Mouse (Mus musculus) cerebellum, adult 2 months (tissue): ENCODE measurements around the gene Fblim1. TPM values are rescaled to one million over a fixed set of nuclear protein-coding genes. Genes with fewer than 3 reads are reported as not detected.

Source experiments
- DNase-seq, 2 experiments: peaks; one replicate each; pipeline ENCODE4 v3.0.0; 2021
- H3K27ac ChIP-seq: fragments of 200-500 bp; 2 replicates; pipeline ENCODE4 v1.5.1; 2012; ENCODE audit warnings: low read length, control low read depth, inconsistent platforms; ENCODE audit not compliant: insufficient read depth
- H3K27me3 ChIP-seq: fragments of 200-500 bp; 2 replicates; pipeline ENCODE4 v1.6.1; 2012; ENCODE audit warnings: inconsistent platforms, mild to moderate bottlenecking, low read length, moderate library complexity; ENCODE audit not compliant: control insufficient read depth, insufficient read depth
- H3K4me1 ChIP-seq: fragments of 200-500 bp; 2 replicates; pipeline ENCODE4 v1.6.1; 2011; ENCODE audit warnings: low read length; ENCODE audit not compliant: control insufficient read depth, insufficient read depth
- H3K4me3 ChIP-seq: fragments of 200-500 bp; replicated peaks from 2 replicates; pipeline ENCODE3; 2011; ENCODE audit warnings: mild to moderate bottlenecking, low read depth, low read length, control low read depth; ENCODE audit not compliant: insufficient read depth
- CTCF ChIP-seq: fragments of 200-500 bp; IDR thresholded peaks from 2 replicates; pipeline ENCODE4 v1.5.1; 2011; ENCODE audit warnings: low read depth, mild to moderate bottlenecking, control low read depth, low read length, moderate library complexity, borderline replicate concordance; ENCODE audit not compliant: insufficient read depth
- POLR2A ChIP-seq: fragments of 200-500 bp; IDR thresholded peaks from 2 replicates; pipeline ENCODE4 v1.6.1; 2011; ENCODE audit warnings: low read length, control low read depth, borderline replicate concordance; ENCODE audit not compliant: insufficient read depth
- WGBS: fragments of 180-500 bp; shearing (Covaris S2); methylation state at CpG from one replicate; pipeline ENCODE4 v1.1.7; 2018; 5-methylcytosine and 5-hydroxymethylcytosine counted together
- polyA plus RNA-seq: library from polyadenylated mRNA; depleted of rRNA; stranded (reverse); fragments of >200 nt; gene quantifications from 2 replicates; pipeline ENCODE4 v1.2.3, GENCODE M21; 2012

The Fblim1 gene
- polyA plus RNA-seq, 1 experiment, result 2.6 TPM

DNA sequence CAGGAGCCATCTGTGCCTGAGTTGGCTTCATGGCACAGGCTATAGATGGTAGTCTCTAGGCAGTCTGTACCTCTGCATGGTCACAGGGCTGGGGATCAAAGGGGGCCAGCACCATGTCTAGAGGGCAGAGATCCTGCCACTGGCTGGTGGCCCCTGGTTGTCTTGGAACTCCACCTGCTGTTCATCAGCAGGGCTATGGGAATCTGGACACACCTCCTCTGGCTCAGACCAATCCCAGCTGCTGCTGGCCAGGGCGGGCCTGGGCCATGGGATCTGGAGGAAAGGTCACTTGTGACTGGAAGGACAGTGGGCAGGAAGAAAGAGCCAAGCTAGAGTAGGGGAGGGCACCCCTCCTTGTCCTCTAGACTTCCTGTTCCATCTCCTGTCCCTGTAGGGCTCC is 17.8 kb upstream of the Fblim1 start, which contains the start of gene Slc25a34:
TSS of gene Slc25a34 (minus strand) at position 156 of the 400 bp plus-strand sequence.
- peak in 1 of 2 experiments; percentile 42 for DNase-seq
- TF ChIP-seq POLR2A (no peak), CTCF (no peak)
- H3K4me1 ChIP-seq, result no peaks in the 10 kb centered on the region
- no peaks in the 10 kb centered on the region for H3K27me3 ChIP-seq
- H3K4me3 ChIP-seq, result no peak within 1 kb of the TSS
- WGBS, result 25% methylated on average over 1 of the region's 1 CpGs
- H3K27ac ChIP-seq, result no peak within 1 kb of the TSS

DNA sequence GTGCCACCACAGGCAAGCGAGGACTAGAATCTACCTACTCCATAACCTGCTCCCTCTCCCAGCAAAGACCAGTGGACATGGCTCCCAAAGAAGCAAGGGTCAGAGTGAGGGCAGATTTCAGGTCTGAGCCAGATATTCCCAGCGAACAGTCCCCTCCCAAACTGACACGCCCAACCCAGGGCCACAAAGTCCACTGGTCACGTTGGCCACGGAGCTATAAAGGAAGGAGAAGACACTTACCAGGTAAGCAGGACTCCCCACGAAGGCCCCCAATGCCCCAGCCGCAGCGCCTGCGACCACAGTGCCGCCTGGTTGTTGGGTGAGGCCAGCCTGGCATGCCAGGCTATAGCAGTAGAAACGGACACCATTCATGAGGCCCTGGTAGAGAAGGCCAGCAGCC is 17.1 kb upstream of the Fblim1 start:
- TF ChIP-seq POLR2A (no peak), CTCF (no peak)
- no peaks in the 10 kb centered on the region for H3K4me1 ChIP-seq
- H3K27me3 ChIP-seq, result no peaks in the 10 kb centered on the region
- H3K4me3 ChIP-seq, result no peak overlapping the region
- 86% methylated on average over 11 of the region's 11 CpGs for WGBS
- DNase-seq, result no peak
- H3K27ac ChIP-seq, result no peak overlapping the region

DNA sequence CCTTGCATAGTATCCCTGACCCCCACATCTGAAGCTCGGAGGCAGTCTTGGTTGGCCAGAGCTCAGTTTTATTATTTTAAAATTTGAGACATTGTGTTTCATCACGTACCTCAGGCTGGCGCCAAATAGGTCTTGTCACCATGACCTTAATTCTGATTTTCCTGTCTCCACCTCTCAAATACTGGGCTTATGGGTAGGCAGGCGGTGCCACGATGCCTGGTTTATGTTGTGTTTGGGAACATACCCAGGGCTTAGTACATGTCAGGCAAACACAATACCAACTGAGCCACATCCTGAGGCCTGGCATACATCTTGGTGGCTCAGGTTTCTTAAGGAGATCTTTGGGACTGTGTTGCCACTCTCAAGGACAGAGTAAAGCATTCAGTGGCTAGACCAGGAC is 16.7 kb upstream of the Fblim1 start:
- no peaks in the 10 kb centered on the region for H3K4me1 ChIP-seq
- no peak for TF ChIP-seq CTCF
- no peak for TF ChIP-seq POLR2A
- H3K27ac ChIP-seq, result no peak overlapping the region
- no peak overlapping the region for H3K4me3 ChIP-seq
- no peaks in the 10 kb centered on the region for H3K27me3 ChIP-seq
- DNase-seq, result no peak
- WGBS, result 88% methylated on average over 5 of the region's 5 CpGs

- Histone ChIP-seq H3K27ac (no peak overlapping the region), H3K27me3 (no peaks in the 10 kb centered on the region), H3K4me1 (no peaks in the 10 kb centered on the region), H3K4me3 (no peak overlapping the region)
- TF ChIP-seq CTCF (no peak), POLR2A (no peak)
- WGBS, result 56% methylated on average over 8 of the region's 8 CpGs
- DNase-seq, result peak in 1 of 2 experiments; percentile 29
Measured at GRCm38 (mm10) chr4:141622091-141622490, 16.2 kb upstream of the Fblim1 start.

DNA sequence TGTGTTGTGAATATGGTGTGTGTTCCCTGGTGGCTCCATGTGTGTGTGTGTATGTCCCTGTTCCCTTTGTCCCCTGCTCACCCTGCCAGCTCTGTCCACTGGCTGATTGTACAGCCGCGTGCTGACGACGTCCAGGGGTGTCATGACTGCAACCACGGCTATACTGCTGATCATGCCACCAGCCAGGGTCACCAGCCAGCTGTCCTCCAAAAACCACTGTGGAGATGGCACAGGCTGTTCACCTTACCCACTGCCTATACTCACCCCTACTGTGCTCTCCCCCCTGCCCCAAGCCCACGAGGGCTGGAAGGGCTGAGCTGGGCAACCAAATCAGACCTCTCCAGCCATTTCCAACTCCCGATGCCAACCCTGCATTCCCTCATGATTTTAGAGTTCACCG is 15.4 kb upstream of the Fblim1 start:
- H3K27me3 ChIP-seq, result no peaks in the 10 kb centered on the region
- no peak overlapping the region for H3K4me3 ChIP-seq
- H3K4me1 ChIP-seq, result no peaks in the 10 kb centered on the region
- no peak for DNase-seq
- TF ChIP-seq POLR2A, result no peak
- TF ChIP-seq CTCF, result no peak
- H3K27ac ChIP-seq, result no peak overlapping the region
- 76% methylated on average over 8 of the region's 8 CpGs for WGBS

- Histone ChIP-seq H3K4me3 (no peak overlapping the region), H3K27me3 (no peaks in the 10 kb centered on the region), H3K27ac (no peak overlapping the region), H3K4me1 (no peaks in the 10 kb centered on the region)
- no peak for DNase-seq
- WGBS, result 84% methylated on average over 9 of the region's 9 CpGs
- no peak for TF ChIP-seq CTCF
- TF ChIP-seq POLR2A, result no peak
Measured at GRCm38 (mm10) chr4:141619299-141619883, 13.5 kb upstream of the Fblim1 start.

DNA sequence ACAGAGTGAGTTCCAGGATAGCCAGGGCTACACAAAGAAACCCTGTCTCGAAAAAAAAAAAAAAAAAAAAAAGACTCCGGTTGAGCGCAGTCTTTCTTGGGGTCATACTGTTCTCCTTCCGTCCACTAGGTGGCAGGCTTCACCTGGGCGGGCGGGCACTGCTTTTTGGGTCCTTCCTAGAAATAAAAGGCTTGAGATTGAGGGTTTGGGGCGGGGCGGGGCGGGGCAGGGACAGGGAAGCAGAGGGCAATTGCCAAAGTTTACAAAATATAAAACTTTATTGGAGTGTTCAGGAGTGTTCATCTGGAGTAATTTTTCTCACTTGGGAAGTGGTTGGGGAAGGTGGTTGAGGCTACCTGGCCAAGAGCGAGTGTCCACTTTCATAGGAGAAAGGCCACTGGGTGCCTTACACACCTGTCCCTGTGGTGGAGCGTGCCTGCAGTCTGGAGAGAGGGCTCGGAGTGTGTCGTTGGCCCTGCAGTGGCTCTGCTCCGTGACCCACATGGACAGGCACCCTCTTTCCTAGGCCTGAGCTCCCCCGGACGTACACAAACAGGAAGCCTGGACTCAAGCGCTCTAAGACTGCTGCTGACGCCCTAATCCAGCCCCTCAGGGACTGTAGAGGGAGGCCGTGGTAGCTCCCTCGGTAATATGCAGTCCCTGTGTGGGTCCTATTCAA is 12.8 kb upstream of the Fblim1 start, which contains the start of gene Tmem82:
TSS of gene Tmem82 (minus strand) at position 69 of the 679 bp plus-strand sequence.
- DNase-seq, result peak; percentile 57 to 68
- Histone ChIP-seq H3K27ac (no peak within 1 kb of the TSS), H3K4me1 (no peaks in the 10 kb centered on the region), H3K4me3 (no peak within 1 kb of the TSS), H3K27me3 (no peaks in the 10 kb centered on the region)
- 31% methylated on average over 20 of the region's 20 CpGs for WGBS
- TF ChIP-seq POLR2A, result no peak
- peak; percentile 69 for TF ChIP-seq CTCF

- TF ChIP-seq POLR2A (no peak), CTCF (no peak)
- no peaks in the 10 kb centered on the region for H3K27me3 ChIP-seq
- H3K27ac ChIP-seq, result no peak overlapping the region
- DNase-seq, result peak in 1 of 2 experiments; percentile 14
- WGBS, result 21% methylated on average over 22 of the region's 22 CpGs
- no peak overlapping the region for H3K4me3 ChIP-seq
- no peaks in the 10 kb centered on the region for H3K4me1 ChIP-seq
Measured at GRCm38 (mm10) chr4:141617863-141618564, 12.1 kb upstream of the Fblim1 start.
